Mouse (Mus musculus) megakaryocyte, embryonic 14.5 days (primary cell): Measurements from ENCODE around the gene Vmn2r8. TPM values are rescaled to one million over a fixed set of nuclear protein-coding genes. Genes with fewer than 3 reads are reported as not detected.

Source experiments
- H3K27me3 ChIP-seq: replicated peaks from 2 replicates; pipeline ENCODE3; 2012; ENCODE audit warnings: inconsistent platforms
- H3K36me3 ChIP-seq: replicated peaks from 2 replicates; pipeline ENCODE3; 2012; ENCODE audit warnings: low read length, inconsistent platforms, mixed read lengths
- H3K4me1 ChIP-seq: 2 replicates; pipeline ENCODE4 v1.6.1; 2012; ENCODE audit warnings: inconsistent platforms
- H3K4me3 ChIP-seq: replicated peaks from 2 replicates; pipeline ENCODE3; 2012; ENCODE audit warnings: moderate library complexity, mild to moderate bottlenecking, inconsistent platforms
- H3K9me3 ChIP-seq: 2 replicates; pipeline ENCODE4 v1.6.1; 2012; ENCODE audit warnings: inconsistent platforms
- FLI1 ChIP-seq: IDR thresholded peaks from 2 replicates; pipeline ENCODE4 v1.6.1; 2012; ENCODE audit warnings: low read length, inconsistent platforms, mixed read lengths
- GATA1 ChIP-seq: IDR thresholded peaks from 3 replicates; pipeline ENCODE4 v1.6.1; 2012; ENCODE audit warnings: mixed read lengths, low read length, inconsistent platforms, borderline replicate concordance
- polyA plus RNA-seq: library from polyadenylated mRNA; stranded (reverse); fragments of >175 nt; gene quantifications from 2 replicates; pipeline ENCODE4 v1.2.3, GENCODE M21; 2012; ENCODE audit warnings: low replicate concordance; ENCODE audit not compliant: insufficient read depth

The Vmn2r8 gene
- polyA plus RNA-seq, 1 experiment: 0.01 TPM

DNA sequence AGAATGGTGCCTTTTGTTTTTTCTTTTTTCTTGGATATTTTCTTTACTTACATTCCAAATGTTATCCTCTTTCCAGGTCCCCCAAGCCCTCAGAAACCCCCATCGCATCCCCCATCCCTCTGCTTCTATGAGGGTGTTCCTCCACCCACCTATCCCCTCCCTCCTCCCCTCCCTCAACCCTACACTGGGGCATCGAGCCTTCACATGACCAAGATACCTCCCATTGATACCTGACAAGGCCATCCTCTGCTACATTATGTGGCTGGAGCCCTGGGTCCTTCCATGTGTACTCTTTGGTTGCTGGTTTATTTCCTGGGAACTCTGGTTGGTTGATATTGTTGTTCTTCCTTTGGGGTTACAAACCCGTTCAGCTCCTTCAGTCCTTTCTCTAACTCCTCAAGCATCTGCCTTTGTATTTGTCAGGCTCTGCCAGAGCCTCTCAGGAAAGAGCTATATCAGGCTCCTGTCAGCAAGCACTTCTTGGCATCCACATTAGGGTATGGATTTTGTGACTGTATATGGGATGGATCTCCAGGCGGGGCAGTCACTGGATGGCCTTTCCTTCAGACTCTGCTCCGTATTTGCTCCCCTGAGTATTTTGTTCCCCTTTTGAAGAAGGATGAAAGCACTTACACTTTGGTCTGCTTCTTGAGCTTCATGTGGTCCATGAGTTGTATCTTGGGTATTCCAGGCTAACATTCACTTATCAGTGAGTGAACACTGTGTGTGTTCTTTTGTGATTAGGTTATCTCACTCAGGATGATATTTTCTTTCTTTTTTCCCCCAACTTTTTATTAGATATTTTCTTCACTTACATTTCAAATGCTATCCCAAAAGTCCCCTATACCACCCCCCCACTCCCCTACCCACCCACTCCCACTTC lies 58.1 kb downstream of the Vmn2r8 start:
- TF ChIP-seq FLI1 (no peak), GATA1 (no peak)
- H3K4me3 ChIP-seq: no peak overlapping the region

DNA sequence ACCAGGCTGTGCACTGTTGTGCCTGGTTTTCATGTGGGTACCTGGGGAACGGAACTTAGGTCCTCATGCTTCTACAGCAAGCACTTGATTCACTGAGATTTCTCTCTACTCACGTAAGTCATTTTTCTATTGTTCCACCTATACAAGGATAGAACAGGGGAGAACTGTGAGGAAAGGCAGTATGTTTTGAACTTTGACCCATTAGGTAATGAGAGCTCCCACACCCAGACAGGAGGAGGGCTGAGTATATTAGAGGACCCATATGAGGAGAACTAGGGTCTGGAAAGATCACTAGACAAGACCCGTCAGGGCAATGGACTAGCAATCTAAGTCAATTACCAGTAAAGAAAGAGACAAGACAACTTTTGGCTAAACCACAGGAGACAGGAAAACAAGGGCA lies 64.0 kb downstream of the Vmn2r8 start:
- no peak overlapping the region for H3K4me3 ChIP-seq

More for the DNA sequence above, 58.1 kb downstream of the Vmn2r8 start:
- Histone ChIP-seq H3K9me3 (no peaks in the 10 kb centered on the region), H3K4me1 (no peaks in the 10 kb centered on the region), H3K36me3 (no peaks in the 10 kb centered on the region), H3K27me3 (peaks cover 7% of the 10 kb centered on the region)

DNA sequence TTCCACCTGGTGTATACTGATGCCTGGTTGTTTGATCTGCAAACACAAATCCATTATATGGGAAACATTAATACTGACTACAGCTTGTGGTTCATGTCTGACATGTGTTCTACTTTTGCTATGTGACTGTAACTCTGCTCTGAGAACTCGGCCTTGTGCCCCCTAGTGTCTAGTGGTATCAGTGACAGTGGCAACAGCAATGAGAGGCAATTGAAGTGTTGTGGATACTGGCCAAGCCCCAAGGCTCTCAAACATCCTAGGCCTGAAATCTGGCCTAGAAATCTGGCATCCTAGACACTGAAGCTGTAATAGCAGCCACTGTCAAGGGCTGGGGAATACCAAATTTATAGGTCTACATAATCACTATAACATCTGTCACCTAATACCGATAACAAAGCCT lies 64.8 kb downstream of the Vmn2r8 start:
- no peaks in the 10 kb centered on the region for H3K36me3 ChIP-seq
- TF ChIP-seq FLI1 (no peak), GATA1 (no peak)
- no peaks in the 10 kb centered on the region for H3K4me1 ChIP-seq
- peaks cover 4% of the 10 kb centered on the region for H3K27me3 ChIP-seq
- no peaks in the 10 kb centered on the region for H3K9me3 ChIP-seq
- no peak overlapping the region for H3K4me3 ChIP-seq

More for the DNA sequence above, 64.0 kb downstream of the Vmn2r8 start:
- no peaks in the 10 kb centered on the region for H3K4me1 ChIP-seq
- H3K36me3 ChIP-seq: no peaks in the 10 kb centered on the region
- peaks cover 4% of the 10 kb centered on the region for H3K27me3 ChIP-seq
- TF ChIP-seq FLI1: no peak
- no peak for TF ChIP-seq GATA1
- no peaks in the 10 kb centered on the region for H3K9me3 ChIP-seq

DNA sequence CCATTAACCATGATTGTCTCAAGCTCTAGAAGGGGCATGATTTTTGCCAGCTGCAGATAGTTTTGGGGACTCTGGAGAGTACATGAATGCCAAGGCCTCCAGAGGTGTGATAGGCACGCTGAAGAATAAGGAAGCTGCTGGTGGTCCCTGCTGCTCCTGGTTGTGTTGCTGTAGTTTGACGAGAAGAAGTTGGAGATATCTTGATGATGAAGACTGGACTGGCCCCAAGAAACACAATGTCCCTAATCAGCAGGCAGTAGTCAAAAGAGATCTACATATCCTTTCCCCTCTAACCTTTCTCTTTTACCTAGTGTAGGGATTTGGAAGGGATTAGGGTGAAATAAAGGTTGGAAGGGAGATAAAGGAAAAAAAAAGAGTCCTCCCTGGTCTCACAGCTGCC lies 66.1 kb downstream of the Vmn2r8 start:
- H3K4me1 ChIP-seq: no peaks in the 10 kb centered on the region
- H3K4me3 ChIP-seq: no peak overlapping the region
- no peaks in the 10 kb centered on the region for H3K9me3 ChIP-seq
- H3K36me3 ChIP-seq: no peaks in the 10 kb centered on the region
- peaks cover 4% of the 10 kb centered on the region for H3K27me3 ChIP-seq
- TF ChIP-seq GATA1: no peak
- no peak for TF ChIP-seq FLI1

DNA sequence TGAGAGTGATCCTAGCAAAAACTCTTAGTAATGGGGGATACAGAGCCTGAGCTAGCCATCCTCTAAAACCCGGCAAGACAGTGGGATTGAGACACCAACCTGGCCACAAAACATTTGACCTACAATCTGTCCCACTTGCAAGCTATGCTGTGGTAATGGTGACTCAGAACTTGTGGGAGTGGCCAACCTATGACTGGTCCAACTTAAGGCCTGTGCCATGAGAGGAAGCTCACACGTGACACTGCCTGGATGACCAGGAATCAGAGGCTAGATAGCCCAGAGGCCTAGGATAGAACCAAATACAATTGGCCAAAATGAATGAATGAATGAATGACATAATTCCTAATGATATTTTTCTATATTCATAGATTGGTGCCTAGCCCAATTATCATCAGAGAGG lies 66.8 kb downstream of the Vmn2r8 start:
- TF ChIP-seq GATA1 (no peak), FLI1 (no peak)
- no peaks in the 10 kb centered on the region for H3K4me1 ChIP-seq
- H3K9me3 ChIP-seq: no peaks in the 10 kb centered on the region
- H3K4me3 ChIP-seq: no peak overlapping the region
- no peaks in the 10 kb centered on the region for H3K36me3 ChIP-seq
- peaks cover 2% of the 10 kb centered on the region for H3K27me3 ChIP-seq

Other genes with a start within 250 kb of the Vmn2r8 start
- 64.1 and 72.4 TPM in 2 replicates for gene Gak, start 179.1 kb downstream of the Vmn2r8 start, polyA plus RNA-seq
- gene Tmem175, start 179.1 kb downstream of the Vmn2r8 start, polyA plus RNA-seq: 2.8 and 3.5 TPM in 2 replicates
- gene Idua, start 148.5 kb downstream of the Vmn2r8 start, polyA plus RNA-seq: 4.4 and 4.5 TPM in 2 replicates
- gene Dgkq, start 139.2 kb downstream of the Vmn2r8 start, polyA plus RNA-seq: 0.74 TPM in 1 of 2 replicates, not detected in the other
- 0.55 TPM in 1 of 2 replicates, not detected in the other for gene Slc26a1, start 133.3 kb downstream of the Vmn2r8 start, polyA plus RNA-seq
- 1.2 TPM in 1 of 2 replicates, not detected in the other for gene Fgfrl1, start 116.5 kb downstream of the Vmn2r8 start, polyA plus RNA-seq
- not detected in 2 replicates for gene Rnf212, start 33.9 kb downstream of the Vmn2r8 start, polyA plus RNA-seq
- gene Tmed11, start 13.5 kb downstream of the Vmn2r8 start, polyA plus RNA-seq: not detected in 2 replicates
- gene Vmn2r9, start 43.8 kb upstream of the Vmn2r8 start, polyA plus RNA-seq: not detected in 2 replicates
- not detected in 2 replicates for gene Vmn2r10, start 197.7 kb upstream of the Vmn2r8 start, polyA plus RNA-seq